Mouse (Mus musculus) bone marrow macrophage, adult 2 months (primary cell): ENCODE data around the gene Igsf9.

Experiments used
- CTCF ChIP-seq: IDR thresholded peaks from 2 replicates; pipeline ENCODE4 v1.5.1; 2012; ENCODE audit warnings: low read depth, mild to moderate bottlenecking, low read length, moderate library complexity
- POLR2A ChIP-seq: IDR thresholded peaks from 2 replicates; pipeline ENCODE4 v1.6.1; 2012; ENCODE audit warnings: mild to moderate bottlenecking, low read depth, low read length, borderline replicate concordance

DNA sequence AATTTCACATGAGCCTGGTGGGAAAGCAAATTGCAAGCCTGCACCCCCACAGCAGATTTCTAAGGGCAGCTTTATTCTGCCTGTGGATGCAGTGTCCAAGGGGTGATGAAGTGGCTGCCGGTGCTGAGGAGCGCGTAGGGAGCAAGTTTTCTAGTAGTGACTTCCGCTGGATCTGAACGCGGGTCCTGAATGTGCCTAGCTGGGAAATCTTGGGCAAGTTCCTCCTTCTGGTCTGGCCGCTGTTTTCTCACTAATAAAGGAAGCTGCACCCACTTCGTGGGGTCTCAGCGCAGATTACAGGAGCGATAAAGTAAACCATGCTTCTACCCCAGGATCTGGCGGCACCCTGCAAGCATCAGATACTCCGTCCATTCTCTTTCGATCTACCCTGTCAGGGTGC is 477 bp upstream of the Igsf9 start:
- TF ChIP-seq CTCF (no peak), POLR2A (no peak)
